Mouse (Mus musculus) mammary gland, adult 2 months (tissue): Measurements from ENCODE around the gene Amelx. TPM values are rescaled to one million over a fixed set of nuclear protein-coding genes. Genes with fewer than 3 reads are reported as not detected.

Experiments
- polyA plus RNA-seq: library from polyadenylated mRNA; depleted of rRNA; stranded (reverse); fragments of >200 nt; gene quantifications from 2 replicates; pipeline ENCODE4 v1.2.3, GENCODE M21; 2012; ENCODE audit warnings: low replicate concordance; rRNA removed

Amelx gene
- polyA plus RNA-seq: not detected in 2 replicates

GRCm38 (mm10) chrX:169187100-169187499, at the start of gene Amelx:
Gene Amelx (minus strand): TSS chrX:169187200.

Other genes with a start within 250 kb of the Amelx start
- 7.5 and 10.5 TPM in 2 replicates for gene Hccs, start 133.2 kb upstream of the Amelx start, polyA plus RNA-seq